Mouse (Mus musculus): Measurements from ENCODE around the gene Ywhag.

- TF ChIP-seq CTCF (IDR thresholded peaks at IDR 0.05; ENCODE audit: control insufficient read depth, insufficient read depth, low read length) (peak; percentile 93), POLR2A (IDR thresholded peaks at IDR 0.05; ENCODE audit: borderline replicate concordance, control insufficient read depth, low read depth, low read length) (0 out of 2 replicates have a peak, but pooled peaks have one; percentile 7)
These were observed 30.8 kb downstream of the Ywhag start for GRCm38 (mm10) chr5:135903551-135904151.
